Mouse (Mus musculus) lung, adult 2 months (tissue): Measurements from ENCODE around the gene Crybb2. TPM values are rescaled to one million over a fixed set of nuclear protein-coding genes. Genes with fewer than 3 reads are reported as not detected.
A peak's percentile ranks its signal among the peaks of the same experiment; 100 is the strongest.

Experiments used
- DNase-seq: peaks from one replicate; pipeline ENCODE4 v3.0.0; 2022
- H3K4me1 ChIP-seq: fragments of 200-500 bp; 2 replicates; pipeline ENCODE4 v1.6.1; 2011; ENCODE audit warnings: low read length; ENCODE audit not compliant: control insufficient read depth, insufficient read depth
- H3K4me3 ChIP-seq: fragments of 200-500 bp; replicated peaks from 2 replicates; pipeline ENCODE3; 2011; ENCODE audit warnings: low read depth, mild to moderate bottlenecking, control low read depth, low read length; ENCODE audit errors: extremely low read depth
- CTCF ChIP-seq: fragments of 200-500 bp; IDR thresholded peaks from 2 replicates; pipeline ENCODE4 v1.5.1; 2011; ENCODE audit warnings: mild to moderate bottlenecking, low read length, control low read depth; ENCODE audit not compliant: insufficient read depth
- POLR2A ChIP-seq: fragments of 200-500 bp; IDR thresholded peaks from 2 replicates; pipeline ENCODE4 v1.6.1; 2011; ENCODE audit warnings: low read depth, mild to moderate bottlenecking, control low read depth, low read length, borderline replicate concordance; ENCODE audit errors: extremely low read depth
- WGBS: fragments of 180-500 bp; shearing (Covaris S2); methylation state at CpG from one replicate; pipeline ENCODE4 v1.1.7; 2018; 5-methylcytosine and 5-hydroxymethylcytosine counted together
- polyA plus RNA-seq: library from polyadenylated mRNA; depleted of rRNA; stranded (reverse); fragments of >200 nt; gene quantifications from 2 replicates; pipeline ENCODE4 v1.2.3, GENCODE M21; 2012

Crybb2 gene
- polyA plus RNA-seq, 1 experiment = not detected

DNA sequence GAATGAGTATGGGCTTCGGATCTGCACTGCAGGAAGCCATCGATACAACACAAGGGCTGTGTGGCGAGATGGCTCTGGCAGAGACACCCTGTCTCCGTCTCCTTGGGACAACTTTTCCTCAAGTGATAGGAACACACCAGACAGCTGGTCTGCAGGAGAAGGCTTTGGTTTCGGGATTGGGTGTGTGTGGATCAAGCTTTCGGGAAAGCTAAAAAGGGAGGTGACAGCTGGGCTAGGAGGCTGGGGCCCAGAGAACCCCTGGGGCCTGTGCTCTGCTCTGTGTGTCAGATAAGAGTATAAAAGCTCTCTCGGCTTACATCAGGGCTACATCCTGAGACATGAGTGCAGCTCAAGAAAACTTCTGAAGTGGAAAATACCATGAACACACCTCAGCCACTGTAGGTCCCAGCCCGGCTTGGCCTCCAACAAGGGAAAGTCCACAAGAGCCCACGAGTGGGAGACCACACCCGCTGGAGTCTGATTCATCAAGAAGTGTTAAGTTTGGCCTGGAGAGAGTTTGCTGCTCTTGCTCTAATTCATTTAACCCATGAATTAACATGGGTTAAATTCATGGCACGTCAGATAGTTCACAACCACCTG lies 38.3 kb upstream of the Crybb2 start:
- 58% methylated on average over 11 of the region's 11 CpGs for WGBS
- TF ChIP-seq POLR2A = no peak
- DNase-seq = no peak
- Histone ChIP-seq H3K4me1 (peaks cover 9% of the 10 kb centered on the region), H3K4me3 (no peak overlapping the region)

DNA sequence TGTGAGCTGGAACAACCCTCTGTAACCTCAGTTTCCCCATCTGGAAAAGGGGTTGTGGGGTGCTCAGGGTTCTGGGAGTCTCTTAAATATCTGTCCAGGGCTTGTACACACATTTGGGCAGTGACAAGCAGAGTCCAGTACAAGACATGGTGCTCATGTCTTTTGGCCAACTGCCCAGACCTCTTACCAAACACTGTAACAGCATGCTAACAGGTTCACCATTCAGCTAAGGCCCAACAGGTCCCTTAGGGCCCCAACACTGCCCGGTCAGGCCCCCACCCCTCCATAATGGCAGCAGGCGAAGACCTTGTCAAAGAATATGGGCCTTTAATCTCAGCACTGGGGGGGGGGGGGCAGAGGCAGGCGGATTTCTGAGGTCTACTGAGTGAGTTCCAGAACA lies 37.8 kb upstream of the Crybb2 start:
- Histone ChIP-seq H3K4me1 (peaks cover 8% of the 10 kb centered on the region), H3K4me3 (no peak overlapping the region)
- no peak for DNase-seq
- TF ChIP-seq POLR2A (no peak), CTCF (no peak)
- WGBS = 57% methylated on average over 3 of the region's 3 CpGs

DNA sequence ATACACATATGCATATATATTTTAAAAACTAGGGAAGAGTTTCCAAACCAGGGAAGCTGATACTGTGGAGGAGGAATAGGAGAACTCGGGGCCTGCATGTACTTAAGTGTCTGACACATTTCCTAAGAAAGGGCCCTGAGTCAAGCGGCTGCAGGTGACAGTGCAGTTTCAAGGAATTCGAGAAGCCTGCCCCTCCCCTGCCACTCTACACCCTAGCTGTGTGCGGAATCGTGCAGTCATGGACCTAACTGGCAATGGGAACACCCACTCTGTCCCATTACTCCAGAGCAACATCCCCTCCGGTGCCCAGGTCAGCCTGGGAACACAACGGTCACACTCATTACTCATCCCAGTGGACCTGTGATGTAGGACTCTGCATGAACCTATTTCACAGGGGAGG lies 36.7 kb upstream of the Crybb2 start:
- H3K4me1 ChIP-seq = peaks cover 7% of the 10 kb centered on the region
- no peak overlapping the region for H3K4me3 ChIP-seq
- WGBS = 57% methylated on average over 7 of the region's 7 CpGs
- DNase-seq = no peak
- TF ChIP-seq POLR2A = no peak
- no peak for TF ChIP-seq CTCF

DNA sequence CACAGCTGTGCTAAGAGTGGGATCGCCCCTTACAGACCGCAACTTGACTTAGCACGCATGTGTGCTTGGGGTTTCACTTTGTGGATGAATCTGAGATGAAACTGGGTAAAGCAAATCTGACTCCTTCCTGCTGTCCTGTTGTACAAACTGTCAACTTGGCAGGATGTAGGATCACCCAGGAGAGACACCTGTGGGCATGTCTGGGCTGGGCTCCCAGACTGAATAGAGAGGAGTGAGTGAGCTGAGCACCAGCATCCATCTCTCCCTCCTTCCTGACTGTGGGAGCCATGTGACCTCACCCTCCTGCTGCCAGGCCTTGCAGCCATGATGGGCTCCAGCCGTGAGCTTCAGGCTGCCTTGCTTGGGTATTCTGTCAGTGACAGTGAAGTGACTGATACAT lies 35.6 kb upstream of the Crybb2 start:
- Histone ChIP-seq H3K4me1 (peaks cover 7% of the 10 kb centered on the region), H3K4me3 (no peak overlapping the region)
- 83% methylated on average over 4 of the region's 4 CpGs for WGBS
- TF ChIP-seq CTCF (no peak), POLR2A (no peak)
- DNase-seq = no peak

DNA sequence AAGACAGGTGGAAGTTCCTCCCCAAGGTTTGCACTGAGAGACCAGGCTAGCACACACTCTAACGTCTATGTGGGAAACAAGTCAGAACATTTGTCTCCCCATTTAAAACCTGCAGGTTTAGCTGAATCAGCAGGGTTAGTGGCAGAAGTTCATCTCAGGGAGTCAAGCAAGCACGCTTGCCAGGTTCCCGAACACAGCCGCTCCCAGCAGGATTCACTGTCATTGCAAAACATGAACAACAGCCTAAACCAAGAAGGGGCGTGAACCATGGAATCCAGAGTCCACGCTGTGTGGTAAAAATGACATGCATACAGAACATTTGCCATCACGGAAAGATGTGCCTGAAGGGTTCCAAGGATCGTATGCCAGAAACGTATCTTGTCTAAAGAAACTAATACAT lies 35.1 kb upstream of the Crybb2 start:
- Histone ChIP-seq H3K4me3 (no peak overlapping the region), H3K4me1 (peaks cover 8% of the 10 kb centered on the region)
- WGBS = 74% methylated on average over 9 of the region's 9 CpGs
- no peak for DNase-seq
- TF ChIP-seq POLR2A (no peak), CTCF (no peak)

DNA sequence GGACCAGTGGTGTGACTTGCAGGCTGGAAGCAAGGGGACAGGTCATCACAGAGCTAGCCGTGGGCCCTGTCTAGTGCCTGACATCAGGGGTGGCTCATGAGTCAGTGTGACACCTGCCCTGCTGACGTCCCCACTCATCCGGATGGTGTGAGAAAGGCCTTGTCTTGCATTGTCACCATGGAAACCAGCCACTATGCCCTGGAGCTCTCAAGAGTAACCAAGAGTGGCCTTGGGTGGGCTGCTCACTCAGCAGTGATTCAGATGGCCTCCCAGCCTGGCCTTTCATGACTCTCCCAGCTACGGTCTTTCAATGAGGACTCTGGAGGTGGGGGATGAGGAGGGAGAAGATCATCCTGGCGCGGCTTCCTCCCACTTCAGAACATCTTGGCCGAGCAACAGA lies 32.5 kb upstream of the Crybb2 start:
- H3K4me3 ChIP-seq = no peak overlapping the region
- peaks cover 10% of the 10 kb centered on the region for H3K4me1 ChIP-seq
- no peak for DNase-seq
- 75% methylated on average over 7 of the region's 7 CpGs for WGBS
- TF ChIP-seq CTCF = no peak

DNA sequence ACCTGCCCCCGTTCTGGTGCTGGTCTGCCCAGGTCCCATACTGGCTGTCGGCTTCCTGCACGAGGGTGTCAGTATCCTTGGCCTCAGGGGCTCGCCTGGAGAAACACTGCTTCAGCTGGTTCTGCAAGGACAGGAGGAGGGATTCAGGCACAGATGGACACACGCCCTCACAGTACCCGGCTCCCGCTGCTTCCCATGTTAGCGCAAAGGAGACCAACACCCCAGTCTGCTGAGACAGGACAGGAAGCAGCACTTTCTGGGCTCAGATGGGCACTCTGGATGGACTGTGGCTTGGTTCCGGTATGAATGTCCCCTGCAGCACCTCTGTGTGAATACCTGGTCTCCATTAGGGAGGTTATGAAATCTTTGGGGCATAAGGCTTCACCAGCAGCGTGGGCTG lies 31.5 kb upstream of the Crybb2 start:
- WGBS = 75% methylated on average over 10 of the region's 10 CpGs
- Histone ChIP-seq H3K4me1 (peaks cover 10% of the 10 kb centered on the region), H3K4me3 (no peak overlapping the region)
- TF ChIP-seq POLR2A (no peak), CTCF (no peak)
- DNase-seq = no peak

DNA sequence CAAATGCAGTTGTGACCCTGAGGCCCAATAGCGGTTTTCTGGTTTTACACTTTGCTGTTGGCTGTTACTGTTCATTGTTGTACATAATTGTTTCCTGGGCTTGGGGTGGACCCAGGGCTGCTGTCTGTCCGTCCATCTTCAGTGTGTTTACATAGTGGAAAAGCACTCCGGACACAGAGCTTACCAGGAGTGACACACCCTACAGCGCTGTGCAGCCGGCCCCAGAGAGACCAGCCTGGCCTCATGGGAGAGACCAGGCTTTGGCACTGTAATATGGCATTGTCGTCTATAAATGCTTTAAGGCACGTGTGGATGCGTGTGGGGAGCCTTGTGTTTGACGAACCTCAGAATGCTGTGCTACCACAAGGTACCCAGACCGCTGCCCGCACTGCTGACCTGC lies 30.5 kb upstream of the Crybb2 start:
- no peak for TF ChIP-seq POLR2A
- no peak for TF ChIP-seq CTCF
- peaks cover 10% of the 10 kb centered on the region for H3K4me1 ChIP-seq
- 51% methylated on average over 11 of the region's 11 CpGs for WGBS

DNA sequence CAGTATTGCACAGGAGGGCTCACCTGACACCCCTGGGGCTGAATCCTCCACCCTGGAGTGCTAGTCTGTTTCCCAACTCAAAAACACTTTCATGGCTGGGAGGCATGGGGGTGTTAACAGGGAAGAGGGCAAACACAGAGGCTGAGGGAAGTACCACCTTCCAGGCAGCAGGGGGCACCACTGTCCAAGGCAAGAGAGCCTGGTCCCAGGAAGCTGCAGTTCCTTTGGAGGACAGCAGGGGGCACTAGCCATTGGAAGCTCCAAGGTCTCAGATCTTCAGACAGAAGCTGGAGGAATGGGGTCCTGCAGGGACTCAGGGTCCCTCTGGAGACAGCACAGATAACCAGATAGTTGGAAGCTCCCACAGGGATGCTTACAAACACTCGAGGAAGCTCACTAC lies 29.6 kb upstream of the Crybb2 start:
- H3K4me1 ChIP-seq = peaks cover 10% of the 10 kb centered on the region
- DNase-seq = peak; percentile 90

More for the DNA sequence above, 30.5 kb upstream of the Crybb2 start:
- no peak for DNase-seq
- H3K4me3 ChIP-seq = no peak overlapping the region

DNA sequence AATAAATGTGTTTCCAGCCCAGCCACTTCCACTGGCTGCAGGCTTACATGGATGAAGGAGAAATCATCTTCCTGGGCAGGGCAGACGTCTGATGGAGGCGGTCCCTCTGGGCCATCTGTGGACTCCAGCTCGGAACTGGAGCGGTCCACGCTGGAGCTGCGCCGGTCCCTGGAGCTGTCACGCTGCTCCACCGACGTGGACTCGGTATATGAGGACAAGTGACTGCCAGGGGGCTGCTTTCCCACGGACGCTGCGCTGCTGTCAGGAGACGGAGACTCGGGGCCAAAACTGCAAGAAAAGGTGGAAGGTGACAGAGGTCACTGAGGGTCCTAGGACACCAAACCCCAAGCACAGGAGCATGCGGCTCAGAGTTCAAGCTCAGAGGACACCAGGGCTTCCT lies 27.6 kb upstream of the Crybb2 start:
- Histone ChIP-seq H3K4me1 (peaks cover 10% of the 10 kb centered on the region), H3K4me3 (no peak overlapping the region)
- no peak for DNase-seq
- TF ChIP-seq CTCF (no peak), POLR2A (no peak)
- 88% methylated on average over 17 of the region's 17 CpGs for WGBS

More for the DNA sequence above, 29.6 kb upstream of the Crybb2 start:
- 13% methylated on average over 1 of the region's 1 CpGs for WGBS
- TF ChIP-seq POLR2A (no peak), CTCF (peak; percentile 99)
- H3K4me3 ChIP-seq = no peak overlapping the region
